In the genomic region with DNA sequence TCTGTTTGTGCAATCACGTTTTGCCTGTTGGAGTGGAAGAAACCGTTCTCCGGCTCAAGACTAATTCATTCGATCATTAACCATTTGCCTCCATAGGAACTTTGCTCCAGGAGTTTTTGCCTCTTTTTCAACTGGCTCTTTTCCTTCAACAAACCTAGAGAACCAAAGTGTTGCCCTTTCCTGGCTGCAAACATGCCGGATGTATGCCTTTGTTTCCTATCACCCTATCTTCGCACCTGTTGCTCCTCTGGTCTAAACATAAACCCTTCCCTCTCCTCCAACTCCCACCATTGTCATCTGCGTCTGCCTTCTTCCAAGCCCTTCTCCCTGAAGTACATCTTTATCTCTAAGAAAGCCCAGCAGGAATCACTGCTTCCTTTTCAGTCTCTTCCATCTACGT, we compare ENCODE assay signal across 26 mouse cellular contexts. TPM values are rescaled to one million over a fixed set of nuclear protein-coding genes. Genes with fewer than 3 reads are reported as not detected.
DNase-seq lines count a peak whose midpoint lies in the region; ATAC-seq and TF ChIP-seq lines count a peak whose summit lies in the region.
"Had no signal": no experiment of that assay in that cellular context is flagged by ENCODE, and none has a peak within 500 bp of the region (broad histone marks: within the 10 kb centered on the region; RNA-seq: fewer than 3 reads in every experiment).

No protein-coding gene starts in this region.

- no peak for TF ChIP-seq POLR2A in kidney, adult 2 months (IDR thresholded peaks at IDR 0.05; ENCODE audit: low read depth, low read length)

- 49% methylated on average over 8 of the region's 8 CpGs for WGBS in kidney, adult 2 months
- WGBS in kidney, embryonic 16.5 days, result 66% methylated on average over 8 of the region's 8 CpGs

- TF ChIP-seq CTCF in kidney, adult 2 months (conservative IDR thresholded peaks at IDR 0.05; ENCODE audit: insufficient read depth, insufficient read length, low read depth, low read length), result no peak

- H3K4me3 ChIP-seq in kidney, adult 2 months (ENCODE audit: insufficient read depth, low read depth, low read length), result no peak overlapping the region
- no peak overlapping the region for H3K4me3 ChIP-seq in kidney, embryonic 16.5 days (ENCODE audit: low read length)
- H3K4me3 ChIP-seq: forebrain, embryonic 10.5 days; forebrain, embryonic 13.5 days; heart, embryonic 12.5 days; heart, embryonic 15.5 days; hindbrain, embryonic 10.5 days; hindbrain, embryonic 13.5 days had no signal

- H3K27ac ChIP-seq in kidney, adult 2 months (ENCODE audit: insufficient read depth, low read depth, low read length), result no peak overlapping the region
- H3K27ac ChIP-seq in kidney, embryonic 16.5 days (ENCODE audit: low read length), result peak overlapping the region; percentile 25; the same call in 1 of the 2 replicates
- H3K27ac ChIP-seq: forebrain, embryonic 10.5 days; forebrain, embryonic 13.5 days; heart, embryonic 15.5 days; hindbrain, embryonic 10.5 days; hindbrain, embryonic 13.5 days had no signal

- no peak overlapping the region for H3K4me2 ChIP-seq in kidney, embryonic 16.5 days (replicated peaks; ENCODE audit: low read depth, low read length)
- H3K4me2 ChIP-seq: forebrain, embryonic 13.5 days; heart, embryonic 12.5 days; heart, embryonic 15.5 days; hindbrain, embryonic 13.5 days had no signal

- no peak for ATAC-seq in kidney, embryonic 16.5 days (ENCODE audit: low FRiP score, low TSS enrichment)
- ATAC-seq: forebrain, embryonic 13.5 days; forebrain, embryonic 16.5 days; Patski had no signal

- H3K4me1 ChIP-seq in kidney, adult 2 months (ENCODE audit: control insufficient read depth, insufficient read depth, low read length), result peaks cover 18% of the 10 kb centered on the region; the same call in 1 of the 2 replicates
- H3K4me1 ChIP-seq in kidney, embryonic 16.5 days (ENCODE audit: insufficient read depth, low read length), result peaks cover 14% of the 10 kb centered on the region

- no peak overlapping the region for H3K9ac ChIP-seq in kidney, embryonic 16.5 days (replicated peaks; ENCODE audit: low read length)
- H3K9ac ChIP-seq: forebrain, embryonic 13.5 days; heart, embryonic 12.5 days; heart, embryonic 15.5 days; hindbrain, embryonic 13.5 days had no signal

- H3K27me3 ChIP-seq in kidney, adult 2 months (replicated peaks; ENCODE audit: control insufficient read depth, insufficient read depth, low read length), result no peaks in the 10 kb centered on the region
- H3K27me3 ChIP-seq in kidney, embryonic 16.5 days (ENCODE audit: insufficient read depth, low read length), result no peaks in the 10 kb centered on the region
- H3K27me3 ChIP-seq: CH12.LX; forebrain, embryonic 13.5 days; heart, embryonic 12.5 days; heart, embryonic 15.5 days; Patski had no signal

- H3K9me3 ChIP-seq in kidney, embryonic 16.5 days (ENCODE audit: low read length), result no peaks in the 10 kb centered on the region
- H3K9me3 ChIP-seq: forebrain, embryonic 10.5 days; forebrain, embryonic 13.5 days; G1E; heart, embryonic 12.5 days; heart, embryonic 15.5 days; hindbrain, embryonic 10.5 days; hindbrain, embryonic 13.5 days had no signal

- H3K36me3 ChIP-seq in kidney, adult 2 months (ENCODE audit: control insufficient read depth, insufficient read depth, low read length), result no peaks in the 10 kb centered on the region
- H3K36me3 ChIP-seq in kidney, embryonic 16.5 days (ENCODE audit: insufficient read depth, low read length), result no peaks in the 10 kb centered on the region
- H3K36me3 ChIP-seq: forebrain, embryonic 10.5 days; heart, embryonic 12.5 days; heart, embryonic 15.5 days; hindbrain, embryonic 10.5 days; hindbrain, embryonic 13.5 days had no signal

- DNase-seq in kidney, adult 2 months, result peak; percentile 42
- DNase-seq in kidney, postnatal 4 days, result no peak
- no peak for DNase-seq in kidney, postnatal 14 days
- peak; percentile 27 for DNase-seq in thymus, postnatal 0 days (ENCODE audit: low spot score)
- no peak for DNase-seq in thymus, adult 18-20 months
- DNase-seq in yolk sac, embryonic 10.5 days (ENCODE audit: low spot score), result peak; percentile 12
- DNase-seq: adrenal gland, postnatal 10 days; adrenal gland, postnatal 36 days; cerebellum, adult 18-20 months; cerebellum, adult 9-10 months; cerebellum, postnatal 14 days; gastrocnemius, postnatal 10 days; gastrocnemius, postnatal 36 days; heart, postnatal 10 days; heart, postnatal 36 days had no signal

RNA-seq across cellular contexts. Expression of gene Rnf111, which starts 3.3 kb away (rescaled TPM):
- polyA plus RNA-seq in kidney, adult 2 months (2012; rRNA removed), result 29.4 and 30.6 TPM in 2 replicates
- polyA plus RNA-seq in kidney, embryonic 16.5 days (2015; fragmentation: Nextera tagmentation; extraction: Ambion mirVana), result 27.1 and 31.2 TPM in 2 replicates
- polyA plus RNA-seq in thymus, postnatal 0 days (2015; fragmentation: Nextera tagmentation; extraction: Ambion mirVana), result 18.6 and 21.6 TPM in 2 replicates

RNA-seq across cellular contexts. Expression of gene Sltm, which starts 35.8 kb away (rescaled TPM):
- polyA plus RNA-seq in kidney, adult 2 months (2012; rRNA removed), result 6.5 and 8.0 TPM in 2 replicates
- polyA plus RNA-seq in kidney, embryonic 16.5 days (2015; fragmentation: Nextera tagmentation; extraction: Ambion mirVana), result 49.2 and 63.8 TPM in 2 replicates
- polyA plus RNA-seq in thymus, postnatal 0 days (2015; fragmentation: Nextera tagmentation; extraction: Ambion mirVana), result 44.9 and 52.3 TPM in 2 replicates

Comparison
In these comparisons a context has a peak if more than half of its experiments do, and no peak if none do; other contexts are left out.
1. DNase-seq: peak in kidney, adult 2 months (single experiment), thymus, postnatal 0 days (single experiment) and yolk sac, embryonic 10.5 days (single experiment); none in kidney, postnatal 4 days (0 of 2), kidney, postnatal 14 days (single experiment) and thymus, adult 18-20 months (0 of 2).